Mouse (Mus musculus): ENCODE data around the gene Rap1gap2. TPM values are rescaled to one million over a fixed set of nuclear protein-coding genes. Genes with fewer than 3 reads are reported as not detected.

Rap1gap2 gene
- polyA plus RNA-seq, 1 experiment: 0.81 TPM

DNA sequence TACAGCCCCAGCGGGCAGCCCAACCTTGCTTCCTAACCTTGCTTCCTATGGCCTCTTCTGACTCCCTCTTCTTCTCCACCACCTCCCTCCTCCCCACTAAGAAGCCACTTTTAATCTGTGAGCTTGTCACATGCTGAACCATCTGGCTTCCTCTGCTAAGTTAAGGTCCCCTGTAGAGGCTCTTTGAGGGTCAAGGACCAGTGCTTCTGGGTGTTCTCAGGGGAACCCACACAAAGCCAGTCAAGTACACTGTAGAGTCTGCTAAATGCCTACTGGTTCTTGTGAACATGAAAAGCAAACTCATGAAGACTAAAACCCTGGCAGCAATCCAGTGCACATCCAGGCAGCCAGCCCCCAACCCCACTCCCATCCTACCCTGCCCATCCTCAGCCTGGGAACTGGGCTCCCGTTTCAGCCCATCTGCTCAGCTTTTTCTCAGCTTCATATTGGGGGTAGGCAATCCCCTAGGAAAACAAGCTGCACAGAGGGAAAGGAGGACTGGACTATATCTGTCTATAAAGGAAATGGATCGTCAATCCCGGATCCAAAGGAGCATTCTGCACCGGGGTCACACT, 130.9 kb downstream of the Rap1gap2 start:
- TF ChIP-seq GATA1 (IDR thresholded peaks at IDR 0.05; ENCODE audit: borderline replicate concordance, low read length): no peak
- no peak for TF ChIP-seq FLI1 (IDR thresholded peaks at IDR 0.05; ENCODE audit: low read length)
- no peak overlapping the region for H3K4me3 ChIP-seq (replicated peaks)
- peaks cover 6% of the 10 kb centered on the region for H3K4me1 ChIP-seq
- no peaks in the 10 kb centered on the region for H3K36me3 ChIP-seq (replicated peaks; ENCODE audit: low read length)
- no peaks in the 10 kb centered on the region for H3K9me3 ChIP-seq
- peaks cover 17% of the 10 kb centered on the region for H3K27me3 ChIP-seq (replicated peaks)

DNA sequence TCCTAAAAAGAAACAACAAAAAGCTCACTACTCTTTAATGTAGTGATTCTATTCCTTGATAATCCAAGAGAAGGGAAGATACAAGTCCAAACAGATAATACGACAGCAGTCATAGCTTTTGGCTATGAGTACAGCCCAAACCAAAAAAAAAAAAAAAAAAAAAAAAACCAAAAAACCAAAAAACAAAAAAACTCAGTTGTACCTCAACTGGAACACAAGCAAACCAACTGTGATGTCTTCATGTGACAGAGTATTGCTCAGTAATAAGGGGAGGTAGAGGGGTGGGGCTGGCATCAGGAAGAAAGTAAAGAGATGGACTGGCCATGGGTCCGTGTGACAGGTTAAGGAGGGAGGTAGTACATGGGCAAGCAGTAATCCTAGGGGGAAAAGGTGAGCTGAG, 131.8 kb downstream of the Rap1gap2 start:
- TF ChIP-seq GATA1 (IDR thresholded peaks at IDR 0.05; ENCODE audit: borderline replicate concordance, low read length): no peak
- no peak for TF ChIP-seq FLI1 (IDR thresholded peaks at IDR 0.05; ENCODE audit: low read length)
- H3K9me3 ChIP-seq: no peaks in the 10 kb centered on the region
- peak overlapping the region; percentile 40 for H3K4me3 ChIP-seq (replicated peaks)
- H3K36me3 ChIP-seq (replicated peaks; ENCODE audit: low read length): no peaks in the 10 kb centered on the region
- peaks cover 16% of the 10 kb centered on the region for H3K27me3 ChIP-seq (replicated peaks)
- H3K4me1 ChIP-seq: peaks cover 6% of the 10 kb centered on the region

DNA sequence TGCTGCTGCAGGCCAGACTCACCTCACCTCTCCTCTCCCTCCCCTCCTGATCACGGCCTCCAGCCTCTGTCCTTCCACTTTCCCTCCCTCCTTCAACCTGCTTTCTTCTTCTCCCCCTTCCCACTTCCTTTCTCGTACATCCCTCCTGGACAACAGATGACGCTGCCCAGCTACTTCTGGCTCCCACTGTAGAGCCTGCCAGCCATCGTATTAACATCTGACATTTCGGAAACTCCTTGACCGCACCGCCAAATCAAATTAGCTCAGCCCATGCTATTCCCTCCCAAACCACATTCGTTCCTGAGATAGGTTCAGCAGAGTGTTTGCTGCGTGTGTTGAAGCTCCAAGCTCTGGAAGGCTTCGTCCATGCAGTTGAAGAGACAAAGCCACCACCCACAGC, 138.0 kb downstream of the Rap1gap2 start:
- no peak for TF ChIP-seq GATA1 (IDR thresholded peaks at IDR 0.05; ENCODE audit: borderline replicate concordance, low read length)
- no peak for TF ChIP-seq FLI1 (IDR thresholded peaks at IDR 0.05; ENCODE audit: low read length)
- Histone ChIP-seq H3K9me3 (no peaks in the 10 kb centered on the region), H3K4me3 (replicated peaks) (no peak overlapping the region), H3K27me3 (replicated peaks) (peaks cover 11% of the 10 kb centered on the region), H3K4me1 (peaks cover 4% of the 10 kb centered on the region), H3K36me3 (replicated peaks; ENCODE audit: low read length) (no peaks in the 10 kb centered on the region)

DNA sequence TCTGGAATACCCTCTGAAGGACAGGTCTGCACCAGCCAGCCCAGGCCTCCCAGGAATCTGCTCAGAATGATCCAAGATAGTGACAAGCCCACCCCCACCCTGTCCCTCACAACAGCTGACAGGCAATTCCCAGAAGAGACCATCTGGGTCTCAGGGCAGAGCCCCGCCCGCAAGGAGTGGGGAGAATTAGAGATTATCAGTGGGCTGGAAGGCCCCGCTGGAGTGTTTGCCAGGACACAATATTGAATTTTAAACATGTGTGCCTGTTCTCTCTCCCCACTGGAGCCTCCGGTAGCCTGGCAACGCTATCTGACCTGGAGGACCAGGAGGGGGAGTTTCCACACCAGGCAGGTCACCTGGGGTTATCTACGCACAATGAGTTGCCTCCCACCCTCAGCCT, 142.5 kb downstream of the Rap1gap2 start:
- TF ChIP-seq FLI1 (IDR thresholded peaks at IDR 0.05; ENCODE audit: low read length) (no peak), GATA1 (IDR thresholded peaks at IDR 0.05; ENCODE audit: borderline replicate concordance, low read length) (no peak)
- Histone ChIP-seq H3K36me3 (replicated peaks; ENCODE audit: low read length) (no peaks in the 10 kb centered on the region), H3K9me3 (no peaks in the 10 kb centered on the region), H3K4me1 (no peaks in the 10 kb centered on the region), H3K4me3 (replicated peaks) (no peak overlapping the region), H3K27me3 (replicated peaks) (peaks cover 14% of the 10 kb centered on the region)

DNA sequence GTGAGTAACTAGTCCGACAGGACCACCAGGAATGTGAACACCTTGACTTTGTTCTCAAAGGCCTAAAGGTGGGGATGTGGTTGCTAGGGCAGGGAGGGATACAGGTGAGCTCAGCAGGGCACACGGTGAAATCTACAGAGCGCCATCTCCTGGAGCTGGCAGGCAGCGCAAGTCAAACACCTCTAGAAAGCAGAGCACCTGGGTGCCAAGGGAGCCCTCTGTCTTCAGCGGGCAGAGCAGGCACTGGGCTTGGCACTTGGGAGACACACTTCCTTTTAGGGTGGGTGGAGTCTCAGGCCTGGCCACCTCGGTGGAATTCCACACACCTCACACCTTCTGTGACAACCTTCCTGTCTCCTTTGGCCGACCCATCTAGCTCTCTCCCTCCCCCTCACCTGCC, 145.0 kb downstream of the Rap1gap2 start:
- H3K27me3 ChIP-seq (replicated peaks): peaks cover 13% of the 10 kb centered on the region
- H3K4me3 ChIP-seq (replicated peaks): no peak overlapping the region
- TF ChIP-seq FLI1 (IDR thresholded peaks at IDR 0.05; ENCODE audit: low read length) (no peak), GATA1 (IDR thresholded peaks at IDR 0.05; ENCODE audit: borderline replicate concordance, low read length) (no peak)
- no peaks in the 10 kb centered on the region for H3K4me1 ChIP-seq
- H3K9me3 ChIP-seq: no peaks in the 10 kb centered on the region
- H3K36me3 ChIP-seq (replicated peaks; ENCODE audit: low read length): no peaks in the 10 kb centered on the region

DNA sequence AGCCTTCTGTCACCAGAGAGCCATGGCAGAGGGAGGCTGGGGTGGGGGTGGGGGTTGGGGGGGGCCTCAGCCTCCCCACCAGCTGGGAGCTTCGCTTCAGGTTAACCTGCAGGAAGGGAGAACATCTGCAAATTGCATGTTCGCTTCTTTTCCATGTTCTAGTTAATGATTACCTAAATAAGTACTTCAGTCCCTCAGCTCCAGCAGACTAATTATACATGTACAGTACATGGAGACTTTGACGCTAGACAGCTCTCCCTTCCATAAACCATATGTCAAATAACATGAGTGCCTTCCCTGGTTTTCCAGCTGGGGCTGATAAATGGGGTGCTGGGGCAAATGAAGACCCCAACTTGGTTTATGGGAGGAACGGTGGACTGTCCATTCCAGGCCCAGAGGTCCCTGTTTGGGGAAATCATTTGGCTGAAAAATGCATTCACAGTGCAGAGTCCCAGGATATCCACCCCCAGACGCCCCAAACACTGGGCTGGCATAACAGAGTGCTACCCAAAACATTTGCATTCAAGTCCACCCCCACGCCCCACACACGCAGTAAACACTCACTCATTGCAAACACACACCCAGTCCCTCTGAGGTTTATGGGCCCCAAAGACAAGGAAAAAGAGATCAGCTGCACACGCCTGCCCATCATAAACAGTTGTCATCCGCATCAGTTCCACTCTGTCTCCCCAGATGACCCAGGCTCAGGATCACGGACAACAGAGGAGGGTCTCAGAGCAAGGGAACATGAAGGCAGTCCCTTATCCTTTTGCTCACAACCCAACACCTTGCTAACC, 146.3 kb downstream of the Rap1gap2 start:
- H3K4me1 ChIP-seq: no peaks in the 10 kb centered on the region
- TF ChIP-seq FLI1 (IDR thresholded peaks at IDR 0.05; ENCODE audit: low read length) (no peak), GATA1 (IDR thresholded peaks at IDR 0.05; ENCODE audit: borderline replicate concordance, low read length) (no peak)

DNA sequence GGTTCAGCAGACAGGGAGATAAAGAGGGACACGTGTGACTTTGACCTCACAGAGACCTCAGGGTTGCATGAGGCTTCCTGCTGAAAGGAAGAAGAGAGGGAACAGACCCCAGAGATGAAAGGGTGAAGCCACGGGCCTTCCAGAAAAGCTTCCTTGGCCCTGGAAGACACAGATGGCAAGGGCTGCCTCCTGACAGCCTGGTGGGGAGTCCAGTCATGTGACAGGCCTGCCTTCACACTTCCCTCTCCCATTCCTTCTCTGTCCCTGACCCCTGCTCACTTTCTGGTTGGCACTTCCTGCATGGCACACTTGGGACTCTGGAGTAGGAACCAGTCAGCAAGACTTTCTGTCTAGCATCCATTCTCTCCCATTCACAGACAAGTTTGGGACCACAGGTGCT, 148.1 kb downstream of the Rap1gap2 start:
- Histone ChIP-seq H3K27me3 (replicated peaks) (peaks cover 13% of the 10 kb centered on the region), H3K9me3 (no peaks in the 10 kb centered on the region), H3K4me1 (no peaks in the 10 kb centered on the region), H3K36me3 (replicated peaks; ENCODE audit: low read length) (no peaks in the 10 kb centered on the region), H3K4me3 (replicated peaks) (no peak overlapping the region)
- TF ChIP-seq GATA1 (IDR thresholded peaks at IDR 0.05; ENCODE audit: borderline replicate concordance, low read length) (no peak), FLI1 (IDR thresholded peaks at IDR 0.05; ENCODE audit: low read length) (no peak)

More for the DNA sequence above, 146.3 kb downstream of the Rap1gap2 start:
- H3K36me3 ChIP-seq (replicated peaks; ENCODE audit: low read length): no peaks in the 10 kb centered on the region
- no peak overlapping the region for H3K4me3 ChIP-seq (replicated peaks)
- no peaks in the 10 kb centered on the region for H3K9me3 ChIP-seq
- H3K27me3 ChIP-seq (replicated peaks): peaks cover 15% of the 10 kb centered on the region

DNA sequence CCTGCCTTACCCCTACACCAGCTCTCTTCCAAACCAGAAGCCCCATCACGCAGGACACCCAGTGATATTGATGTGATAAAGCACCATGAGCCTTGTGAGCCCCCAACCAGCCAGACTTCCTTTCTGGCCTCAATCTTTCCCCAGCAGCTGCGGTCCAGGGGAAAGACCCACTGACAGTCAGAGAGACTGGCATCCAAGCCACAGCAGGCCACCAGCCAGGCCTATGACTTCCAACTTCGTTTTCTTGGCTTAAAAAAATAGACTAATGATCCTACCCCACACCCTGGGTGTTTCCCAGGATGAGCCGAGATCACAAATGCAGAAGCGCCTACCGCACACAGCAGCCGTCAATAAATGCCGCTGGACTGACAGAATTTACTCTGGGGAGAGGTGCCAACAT, 151.1 kb downstream of the Rap1gap2 start:
- Histone ChIP-seq H3K27me3 (replicated peaks) (peaks cover 7% of the 10 kb centered on the region), H3K9me3 (no peaks in the 10 kb centered on the region), H3K4me1 (no peaks in the 10 kb centered on the region), H3K4me3 (replicated peaks) (no peak overlapping the region), H3K36me3 (replicated peaks; ENCODE audit: low read length) (no peaks in the 10 kb centered on the region)
- no peak for TF ChIP-seq GATA1 (IDR thresholded peaks at IDR 0.05; ENCODE audit: borderline replicate concordance, low read length)
- no peak for TF ChIP-seq FLI1 (IDR thresholded peaks at IDR 0.05; ENCODE audit: low read length)

DNA sequence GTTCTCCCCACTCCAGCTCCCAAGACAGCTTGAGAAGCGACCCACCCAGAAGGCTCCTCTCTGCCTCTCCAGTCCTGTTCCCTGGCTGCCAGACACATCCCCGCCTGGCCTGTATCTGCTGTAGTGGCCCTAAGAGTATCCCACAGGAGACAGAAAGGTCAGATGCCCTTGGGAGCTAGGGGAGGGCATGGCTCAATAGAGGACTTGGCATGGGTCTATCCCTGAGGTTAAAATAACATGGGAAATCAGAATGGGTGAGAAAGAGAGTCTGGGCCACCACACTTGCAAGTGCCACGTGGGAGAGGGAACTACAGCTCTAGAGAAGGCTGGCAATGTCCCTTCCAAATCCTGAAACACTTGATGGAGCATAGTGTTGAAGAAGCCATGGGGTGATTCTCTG, 152.3 kb downstream of the Rap1gap2 start:
- Histone ChIP-seq H3K27me3 (replicated peaks) (peaks cover 5% of the 10 kb centered on the region), H3K4me1 (no peaks in the 10 kb centered on the region), H3K9me3 (no peaks in the 10 kb centered on the region), H3K36me3 (replicated peaks; ENCODE audit: low read length) (no peaks in the 10 kb centered on the region), H3K4me3 (replicated peaks) (no peak overlapping the region)
- TF ChIP-seq FLI1 (IDR thresholded peaks at IDR 0.05; ENCODE audit: low read length) (no peak), GATA1 (IDR thresholded peaks at IDR 0.05; ENCODE audit: borderline replicate concordance, low read length) (no peak)

DNA sequence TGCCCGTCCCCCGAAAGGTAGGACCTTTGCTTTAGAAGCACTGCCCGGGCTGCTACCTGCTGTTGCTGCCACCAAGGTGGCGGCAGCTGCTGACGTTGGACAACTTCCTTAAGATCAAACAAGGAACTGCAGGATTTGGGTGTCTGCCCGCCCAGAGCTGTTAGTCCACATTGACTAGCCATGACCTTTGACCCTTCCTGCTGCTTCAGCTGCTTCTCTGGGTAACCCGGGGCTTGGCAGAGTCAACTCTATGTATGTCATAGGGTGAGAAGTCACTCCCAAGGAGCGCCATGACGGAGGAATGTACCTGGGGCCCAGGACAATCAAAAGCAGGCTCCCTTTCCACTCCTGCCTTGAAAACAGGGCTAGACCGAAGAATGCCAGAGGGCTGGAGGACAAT, 153.5 kb downstream of the Rap1gap2 start:
- no peaks in the 10 kb centered on the region for H3K9me3 ChIP-seq
- no peaks in the 10 kb centered on the region for H3K4me1 ChIP-seq
- no peaks in the 10 kb centered on the region for H3K36me3 ChIP-seq (replicated peaks; ENCODE audit: low read length)
- no peak overlapping the region for H3K4me3 ChIP-seq (replicated peaks)
- TF ChIP-seq GATA1 (IDR thresholded peaks at IDR 0.05; ENCODE audit: borderline replicate concordance, low read length) (no peak), FLI1 (IDR thresholded peaks at IDR 0.05; ENCODE audit: low read length) (no peak)
- H3K27me3 ChIP-seq (replicated peaks): peaks cover 6% of the 10 kb centered on the region
